Mouse (Mus musculus): ENCODE results near the gene Tprg.

GRCm38 (mm10) chr16:25385498-25386192 lies 99.0 kb downstream of the Tprg start:
- TF ChIP-seq CTCF (IDR thresholded peaks at IDR 0.05; ENCODE audit: low read depth, low read length) (no peak), TAL1 (conservative IDR thresholded peaks at IDR 0.05; ENCODE audit: low read depth, low read length) (no peak), GATA1 (IDR thresholded peaks at IDR 0.05; ENCODE audit: borderline replicate concordance, low read length) (no peak)

All from G1E (cell line).